Mouse (Mus musculus) thymus, adult 2 months (tissue): ENCODE data around the gene Gnas.

Experiments
- CTCF ChIP-seq: fragments of 200-500 bp; IDR thresholded peaks from 2 replicates; pipeline ENCODE4 v1.5.1; 2012; ENCODE audit warnings: mild to moderate bottlenecking, control low read depth, low read length, moderate library complexity, borderline replicate concordance; ENCODE audit not compliant: control insufficient read depth, poor library complexity, insufficient read depth; ENCODE audit errors: extremely low read depth
- POLR2A ChIP-seq: fragments of 200-500 bp; IDR thresholded peaks from 2 replicates; pipeline ENCODE4 v1.6.1; 2012; ENCODE audit warnings: mild to moderate bottlenecking, low read length, control low read depth, moderate library complexity; ENCODE audit not compliant: control insufficient read depth, poor library complexity, insufficient read depth; ENCODE audit errors: extremely low read depth

- no peak for TF ChIP-seq CTCF
- TF ChIP-seq POLR2A = no peak
Observed at GRCm38 (mm10) chr2:174298471-174298870, 14.4 kb downstream of the Gnas start.
